Mouse (Mus musculus) lung, postnatal 0 days (tissue): ENCODE results near the gene Focad.

ENCODE experiments used
- CTCF ChIP-seq: IDR thresholded peaks from 2 replicates; pipeline ENCODE4 v1.5.1; 2016; ENCODE audit warnings: antibody characterized with exemption, mild to moderate bottlenecking
- EP300 ChIP-seq: IDR thresholded peaks from 2 replicates; pipeline ENCODE4 v1.6.1; 2016; ENCODE audit warnings: antibody characterized with exemption, mild to moderate bottlenecking, control low read depth

DNA sequence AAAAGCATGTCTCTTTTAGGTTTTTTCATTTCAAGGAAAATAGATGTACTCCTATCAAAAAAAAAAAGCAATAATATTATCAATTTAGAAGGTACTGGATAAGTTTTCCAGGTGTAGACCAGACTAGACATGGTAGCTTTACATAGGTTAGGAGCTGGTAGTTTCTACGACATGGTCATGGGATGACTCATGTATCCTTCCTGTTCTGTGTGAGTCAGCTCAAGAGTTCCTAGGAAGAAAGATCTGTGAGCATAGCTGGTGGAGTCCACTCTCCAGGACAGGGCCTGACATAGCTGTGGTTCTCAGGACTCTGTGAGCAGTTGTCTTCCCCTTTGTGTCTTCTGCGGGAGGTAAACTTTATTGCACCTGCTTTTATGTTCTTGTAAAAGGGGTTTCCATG, 84.9 kb downstream of the Focad start:
- TF ChIP-seq CTCF = no peak
- TF ChIP-seq EP300 = no peak
